Comparison of ENCODE assay signal across 18 mouse cellular contexts in genomic region chr17:84713563-84714164, GRCm38 (mm10). TPM values are rescaled to one million over a fixed set of nuclear protein-coding genes. Genes with fewer than 3 reads are reported as not detected.
DNase-seq lines count a peak whose midpoint lies in the region; ATAC-seq lines count a peak whose summit lies in the region.
"Had no signal": no experiment of that assay in that cellular context is flagged by ENCODE, and none has a peak within 500 bp of the region (broad histone marks: within the 10 kb centered on the region; RNA-seq: fewer than 3 reads in every experiment).

No protein-coding gene starts in this region.

- no peaks in the 10 kb centered on the region for H3K9me3 ChIP-seq in midbrain, embryonic 13.5 days
- H3K9me3 ChIP-seq in midbrain, embryonic 10.5 days (replicated peaks) = no peaks in the 10 kb centered on the region
- H3K9me3 ChIP-seq in forebrain, embryonic 12.5 days = no peaks in the 10 kb centered on the region
- H3K9me3 ChIP-seq: embryonic facial prominence, embryonic 12.5 days; G1E; lung, embryonic 15.5 days; megakaryocyte, embryonic 14.5 days had no signal

- intact Hi-C loops in heart, postnatal 14 days (cut with DNase I) = no loop called here
- intact Hi-C loops in left cerebral cortex, postnatal 25 days (cut with DNase I) = no loop called here

- no peak overlapping the region for H3K4me3 ChIP-seq in midbrain, embryonic 13.5 days (replicated peaks)
- H3K4me3 ChIP-seq in midbrain, embryonic 10.5 days = no peak overlapping the region
- no peak overlapping the region for H3K4me3 ChIP-seq in forebrain, embryonic 12.5 days (replicated peaks)
- H3K4me3 ChIP-seq: embryonic facial prominence, embryonic 12.5 days; lung, embryonic 15.5 days; megakaryocyte, embryonic 14.5 days had no signal

- H3K4me2 ChIP-seq in midbrain, embryonic 13.5 days (replicated peaks) = no peak overlapping the region
- no peak overlapping the region for H3K4me2 ChIP-seq in forebrain, embryonic 12.5 days
- H3K4me2 ChIP-seq: embryonic facial prominence, embryonic 12.5 days; liver, embryonic 11.5 days; lung, embryonic 15.5 days had no signal

- H3K27me3 ChIP-seq in midbrain, embryonic 13.5 days = 0 out of 2 replicates have a peak, but pooled peaks cover 2% of the 10 kb centered on the region
- H3K27me3 ChIP-seq in midbrain, embryonic 10.5 days (ENCODE audit: low read depth, poor library complexity, severe bottlenecking) = no peaks in the 10 kb centered on the region
- H3K27me3 ChIP-seq in forebrain, embryonic 12.5 days = no peaks in the 10 kb centered on the region
- H3K27me3 ChIP-seq: embryonic facial prominence, embryonic 12.5 days; lung, embryonic 15.5 days; megakaryocyte, embryonic 14.5 days had no signal

- H3K9ac ChIP-seq in midbrain, embryonic 13.5 days (replicated peaks) = no peak overlapping the region
- H3K9ac ChIP-seq in forebrain, embryonic 12.5 days = no peak overlapping the region
- H3K9ac ChIP-seq: embryonic facial prominence, embryonic 12.5 days; lung, embryonic 15.5 days had no signal

- peak; percentile 19 for DNase-seq in heart, adult 11 months
- no peak for DNase-seq in heart, postnatal 14 days
- DNase-seq in midbrain, embryonic 10.5 days (ENCODE audit: low spot score) = no peak
- peak; percentile 48 to 77 for DNase-seq in left cerebral cortex, postnatal 25 days (ENCODE audit: low spot score in 2 of 2)
- DNase-seq in urinary bladder, postnatal 25 days (ENCODE audit: low spot score) = no peak
- DNase-seq in cerebellum, adult 11-12 months = no peak
- DNase-seq: adrenal gland, postnatal 25 days; B cell, adult 2 months had no signal

- peaks cover 46% of the 10 kb centered on the region for H3K4me1 ChIP-seq in midbrain, embryonic 13.5 days (replicated peaks)
- peaks cover 34% of the 10 kb centered on the region for H3K4me1 ChIP-seq in midbrain, embryonic 10.5 days
- peaks cover 47% of the 10 kb centered on the region for H3K4me1 ChIP-seq in forebrain, embryonic 12.5 days

- ATAC-seq in midbrain, embryonic 13.5 days = 0 out of 2 replicates have a peak, but pooled peaks have one; percentile 34
- peak; percentile 70 for ATAC-seq in forebrain, embryonic 12.5 days (ENCODE audit: low FRiP score)

- WGBS in midbrain, embryonic 13.5 days = 54% methylated on average over 18 of the region's 18 CpGs
- WGBS in midbrain, embryonic 10.5 days = 75% methylated on average over 18 of the region's 18 CpGs
- WGBS in forebrain, embryonic 12.5 days = 56% methylated on average over 18 of the region's 18 CpGs

- H3K36me3 ChIP-seq in midbrain, embryonic 13.5 days = peaks cover 24% of the 10 kb centered on the region
- H3K36me3 ChIP-seq in midbrain, embryonic 10.5 days = peaks cover 48% of the 10 kb centered on the region
- peaks cover 18% of the 10 kb centered on the region for H3K36me3 ChIP-seq in forebrain, embryonic 12.5 days (replicated peaks)

- 0 out of 2 replicates have a peak overlapping the region, but pooled peaks have one; percentile 19 for H3K27ac ChIP-seq in midbrain, embryonic 13.5 days
- H3K27ac ChIP-seq in midbrain, embryonic 10.5 days (replicated peaks) = no peak overlapping the region
- peak overlapping the region; percentile 59 for H3K27ac ChIP-seq in forebrain, embryonic 12.5 days
- H3K27ac ChIP-seq: embryonic facial prominence, embryonic 12.5 days; lung, embryonic 15.5 days had no signal

RNA-seq across cellular contexts. Expression of gene Abcg5, which starts 30.9 kb away (rescaled TPM):
- not detected for total RNA-seq in heart, postnatal 14 days (2021)
- polyA plus RNA-seq in midbrain, embryonic 13.5 days (2015; fragmentation: Nextera tagmentation; extraction: Ambion mirVana) = 1.1 and 3.0 TPM in 2 replicates
- polyA plus RNA-seq in midbrain, embryonic 10.5 days (2016; fragmentation: Nextera tagmentation; extraction: Ambion mirVana) = 1.6 and 3.0 TPM in 2 replicates
- 2.8 and 4.2 TPM in 2 replicates for polyA plus RNA-seq in forebrain, embryonic 12.5 days (2016; fragmentation: Nextera tagmentation; extraction: Ambion mirVana)
- not detected for total RNA-seq in left cerebral cortex, postnatal 25 days (2021)
- total RNA-seq: heart, adult 8-10 months; heart, postnatal 25 days had no signal
- polyA plus RNA-seq: G1E had no signal

RNA-seq across cellular contexts. Expression of gene Abcg8, which starts 37.6 kb away (rescaled TPM):
- not detected for total RNA-seq in heart, postnatal 14 days (2021)
- 0.11 TPM in 1 of 2 replicates, not detected in the other for polyA plus RNA-seq in midbrain, embryonic 13.5 days (2015; fragmentation: Nextera tagmentation; extraction: Ambion mirVana)
- polyA plus RNA-seq in midbrain, embryonic 10.5 days (2016; fragmentation: Nextera tagmentation; extraction: Ambion mirVana) = 0.15 TPM in 1 of 2 replicates, not detected in the other
- polyA plus RNA-seq in forebrain, embryonic 12.5 days (2016; fragmentation: Nextera tagmentation; extraction: Ambion mirVana) = 0.05 and 0.19 TPM in 2 replicates
- total RNA-seq in left cerebral cortex, postnatal 25 days (2021) = not detected
- total RNA-seq: heart, postnatal 25 days had no signal
- polyA plus RNA-seq: G1E; lung, embryonic 15.5 days; neural tube, embryonic 11.5 days had no signal

Comparison
In these comparisons a context has a peak if more than half of its experiments do, and no peak if none do; other contexts are left out.
1. DNase-seq: peak in heart, adult 11 months (single experiment) and left cerebral cortex, postnatal 25 days (2 of 2); none in heart, postnatal 14 days (0 of 2), midbrain, embryonic 10.5 days (single experiment), urinary bladder, postnatal 25 days (single experiment) and cerebellum, adult 11-12 months (single experiment).